Mouse (Mus musculus): ENCODE measurements at regions not wholly inside any gene's neighbourhood (a gene's known extent, or its start where the extent isn't known, plus 50 kb on each side); places are given as distances from the start of the nearest gene placed in this dataset.
A peak's percentile ranks its signal among the peaks of the same experiment; 100 is the strongest.

DNA sequence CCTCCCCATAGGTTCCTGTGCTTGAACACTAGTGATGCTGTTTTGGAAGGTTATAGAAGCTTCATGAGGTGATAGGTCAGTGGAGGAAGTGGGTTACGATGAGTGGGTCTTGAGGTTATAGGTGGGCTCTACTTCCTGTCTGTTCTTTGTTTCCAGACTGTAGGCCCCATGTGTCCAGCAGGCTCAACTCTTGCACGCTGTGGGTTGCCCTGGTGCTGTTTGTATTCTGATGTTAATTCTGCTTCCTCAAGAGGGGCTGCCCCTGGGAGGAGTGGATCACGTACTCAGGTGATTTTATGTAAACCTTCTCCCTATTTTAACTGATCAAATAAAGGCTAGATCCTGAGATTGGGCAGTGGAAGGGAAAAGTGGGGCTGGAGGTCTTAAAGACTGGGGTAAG lies 60.4 kb upstream of the Rap1gds1 start:
- DNase-seq, result no peak

DNA sequence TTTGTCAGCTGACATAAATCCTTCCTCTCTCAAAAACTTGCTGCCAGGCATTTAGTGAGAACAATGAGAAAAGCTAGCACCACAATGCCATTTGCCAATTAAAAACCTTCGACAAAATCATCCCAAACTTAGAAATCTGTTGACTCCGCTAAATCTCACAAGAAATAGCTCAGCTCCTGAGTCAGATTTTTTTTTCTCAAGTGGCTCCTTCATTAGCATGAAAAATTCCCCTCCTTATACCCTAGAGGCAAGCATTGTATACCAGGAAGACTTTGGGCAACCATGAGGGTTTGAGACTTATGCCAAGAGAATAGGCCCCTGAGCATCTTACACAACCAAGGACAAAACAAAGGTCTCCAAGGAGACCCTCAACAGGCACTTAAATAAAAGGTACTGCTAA lies 61.0 kb upstream of the Rap1gds1 start:
- no peak for DNase-seq

DNA sequence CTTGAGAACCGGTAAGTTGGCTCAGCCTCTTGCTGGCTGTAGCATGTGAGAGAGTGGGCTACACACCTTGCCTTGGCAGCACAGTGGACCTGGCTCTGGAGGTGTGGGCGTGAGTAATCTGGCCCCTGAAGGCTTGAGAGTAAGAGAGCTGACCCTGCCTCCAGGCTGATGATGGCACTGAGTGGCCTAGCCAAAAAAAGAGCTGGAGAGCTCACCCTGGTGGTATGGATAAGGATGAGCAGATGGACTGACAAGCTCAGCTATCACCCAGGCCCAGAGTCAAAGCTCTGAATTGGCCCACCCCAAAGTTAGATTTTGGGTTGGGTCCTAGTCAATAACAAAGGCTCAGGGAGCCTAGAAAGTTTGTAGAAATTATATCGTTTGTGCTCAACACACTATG lies 52.8 kb upstream of the Stpg2 start:
- peak; percentile 9 for DNase-seq

DNA sequence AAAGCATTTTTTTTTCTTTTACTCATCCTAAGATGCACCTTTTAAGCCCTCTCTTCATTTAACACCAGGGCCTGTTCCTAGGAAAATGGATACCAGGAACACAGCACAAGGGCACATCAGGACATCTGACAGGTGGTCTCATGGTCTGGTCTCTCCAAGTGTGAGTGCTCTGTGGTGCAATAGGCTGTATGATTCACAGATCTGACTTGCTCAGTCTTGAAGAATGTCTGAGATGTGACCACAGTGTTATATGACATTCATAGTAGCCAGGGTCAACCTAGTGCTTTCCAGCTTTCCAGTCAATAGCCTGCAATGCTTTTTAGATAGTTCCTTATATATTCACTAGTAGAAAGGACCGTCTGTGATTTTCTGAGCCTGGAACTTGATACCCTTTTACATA lies 51.2 kb upstream of the Stpg2 start:
- DNase-seq, result no peak
